Mouse (Mus musculus) MEL (cell line): ENCODE measurements around the gene Yjefn3. TPM values are rescaled to one million over a fixed set of nuclear protein-coding genes. Genes with fewer than 3 reads are reported as not detected.

ENCODE experiments used
- DNase-seq: peaks from one replicate; pipeline ENCODE4 v3.0.0; 2011; ENCODE audit warnings: low read depth, low spot score
- H3K27ac ChIP-seq: 2 replicates; pipeline ENCODE4 v1.5.1; 2012; ENCODE audit warnings: low read depth, mild to moderate bottlenecking, control low read depth, low read length, moderate library complexity; ENCODE audit not compliant: control insufficient read depth
- H3K27me3 ChIP-seq, 2 experiments: fragments of 150-350 bp in 1 of 2; sonication (generic) in 1 of 2; 2 replicates each; pipeline ENCODE4 v1.6.1; 2012; ENCODE audit warnings: low read length in 2 of 2, mild to moderate bottlenecking in 2 of 2, improper control_type of control experiment in 1 of 2, moderate library complexity in 1 of 2; ENCODE audit not compliant: insufficient read depth in 2 of 2, control insufficient read depth in 1 of 2
- H3K36me3 ChIP-seq, 2 experiments: 2 replicates each; pipeline ENCODE4 v1.6.1; 2012 to 2014; ENCODE audit warnings: low read length in 2 of 2, improper control_type of control experiment in 1 of 2, inconsistent platforms in 1 of 2, mild to moderate bottlenecking in 1 of 2; ENCODE audit not compliant: insufficient read depth in 2 of 2, control insufficient read depth in 1 of 2
- H3K4me1 ChIP-seq, 2 experiments: fragments of 150-350 bp in 1 of 2; sonication (generic) in 1 of 2; 2 replicates each; pipeline ENCODE4 v1.6.1; 2012; ENCODE audit warnings: low read length in 2 of 2, improper control_type of control experiment in 1 of 2, mild to moderate bottlenecking in 1 of 2; ENCODE audit not compliant: insufficient read depth in 2 of 2, control insufficient read depth in 1 of 2
- H3K4me3 ChIP-seq, 2 experiments: fragments of 150-350 bp in 1 of 2; sonication (generic) in 1 of 2; 2 replicates each; pipeline ENCODE4 v1.5.1; 2012; ENCODE audit warnings: low read depth in 2 of 2, low read length in 2 of 2, mild to moderate bottlenecking in 2 of 2, moderate library complexity in 2 of 2, control low read depth in 1 of 2, improper control_type of control experiment in 1 of 2; ENCODE audit not compliant: control insufficient read depth in 1 of 2, insufficient read depth in 1 of 2
- H3K79me2 ChIP-seq: 2 replicates; pipeline ENCODE4 v1.6.1; 2012; ENCODE audit warnings: mild to moderate bottlenecking, low read length, moderate library complexity; ENCODE audit not compliant: control insufficient read depth, poor library complexity, insufficient read depth
- H3K9ac ChIP-seq: 2 replicates; pipeline ENCODE4 v1.6.1; 2012; ENCODE audit warnings: low read depth, mild to moderate bottlenecking, control low read depth, low read length, moderate library complexity; ENCODE audit not compliant: control insufficient read depth, poor library complexity, severe bottlenecking
- H3K9me3 ChIP-seq: fragments of 150-350 bp; sonication (generic); replicated peaks from 2 replicates; pipeline ENCODE4 v1.6.1; 2012; ENCODE audit warnings: mild to moderate bottlenecking, low read length, improper control_type of control experiment, moderate library complexity; ENCODE audit not compliant: insufficient read depth
- CHD1 ChIP-seq: IDR thresholded peaks from 2 replicates; pipeline ENCODE4 v1.6.1; 2012; ENCODE audit warnings: low read depth, mild to moderate bottlenecking, inconsistent platforms, low read length, improper control_type of control experiment
- CHD2 ChIP-seq: IDR thresholded peaks from 2 replicates; pipeline ENCODE4 v1.6.1; 2011; ENCODE audit warnings: low read length, improper control_type of control experiment
- ELF1 ChIP-seq: IDR thresholded peaks from 2 replicates; pipeline ENCODE4 v1.6.1; 2014; ENCODE audit warnings: low read depth, mild to moderate bottlenecking, inconsistent platforms, low read length, improper control_type of control experiment, moderate library complexity
- EP300 ChIP-seq, 2 experiments: IDR thresholded peaks; 2 replicates each; pipeline ENCODE4 v1.6.1; 2011; ENCODE audit warnings: improper control_type of control experiment in 2 of 2, low read length in 2 of 2, low read depth in 1 of 2, mild to moderate bottlenecking in 1 of 2
- ETS1 ChIP-seq: IDR thresholded peaks from 2 replicates; pipeline ENCODE4 v1.6.1; 2012; ENCODE audit warnings: low read depth, mild to moderate bottlenecking, inconsistent platforms, low read length, improper control_type of control experiment, moderate library complexity
- GABPA ChIP-seq: IDR thresholded peaks from 2 replicates; pipeline ENCODE4 v1.6.1; 2012; ENCODE audit warnings: low read depth, mild to moderate bottlenecking, inconsistent platforms, low read length, improper control_type of control experiment, moderate library complexity
- JUND ChIP-seq: IDR thresholded peaks from 2 replicates; pipeline ENCODE4 v1.6.1; 2011; ENCODE audit warnings: low read depth, mild to moderate bottlenecking, improper control_type of control experiment, low read length
- KAT2A ChIP-seq: conservative IDR thresholded peaks from 2 replicates; pipeline ENCODE4 v1.6.1; 2012; ENCODE audit warnings: low read depth, low read length, improper control_type of control experiment, inconsistent platforms
- MEF2A ChIP-seq: IDR thresholded peaks from 2 replicates; pipeline ENCODE4 v1.6.1; 2014; ENCODE audit warnings: low read depth, mild to moderate bottlenecking, inconsistent platforms, low read length, improper control_type of control experiment; ENCODE audit not compliant: poor library complexity, insufficient replicate concordance, severe bottlenecking; ENCODE audit errors: extremely low read depth
- MYB ChIP-seq: IDR thresholded peaks from 2 replicates; pipeline ENCODE4 v1.6.1; 2011; ENCODE audit warnings: mild to moderate bottlenecking, low read depth, low read length, improper control_type of control experiment
- POLR2AphosphoS5 ChIP-seq: IDR thresholded peaks from 2 replicates; pipeline ENCODE4 v1.6.1; 2012; ENCODE audit warnings: low read depth, borderline replicate concordance, mild to moderate bottlenecking, inconsistent platforms, low read length, moderate library complexity, mixed read lengths
- RAD21 ChIP-seq: IDR thresholded peaks from 2 replicates; pipeline ENCODE4 v1.6.1; 2011; ENCODE audit warnings: mild to moderate bottlenecking, low read depth, low read length, improper control_type of control experiment
- RCOR1 ChIP-seq: IDR thresholded peaks from 2 replicates; pipeline ENCODE4 v1.6.1; 2012; ENCODE audit warnings: low read depth, mild to moderate bottlenecking, inconsistent platforms, low read length, improper control_type of control experiment
- SIN3A ChIP-seq: IDR thresholded peaks from 2 replicates; pipeline ENCODE4 v1.6.1; 2012; ENCODE audit warnings: low read length, improper control_type of control experiment, inconsistent platforms
- TCF12 ChIP-seq: IDR thresholded peaks from 2 replicates; pipeline ENCODE4 v1.6.1; 2014; ENCODE audit warnings: low read depth, mild to moderate bottlenecking, inconsistent platforms, low read length, improper control_type of control experiment, moderate library complexity
- USF1 ChIP-seq: IDR thresholded peaks from 2 replicates; pipeline ENCODE4 v1.6.1; 2014; ENCODE audit warnings: low read depth, mild to moderate bottlenecking, inconsistent platforms, low read length, improper control_type of control experiment, moderate library complexity
- ZNF384 ChIP-seq: IDR thresholded peaks from 2 replicates; pipeline ENCODE4 v1.6.1; 2012; ENCODE audit warnings: low read depth, mild to moderate bottlenecking, inconsistent platforms, low read length, improper control_type of control experiment
- polyA plus RNA-seq, 2 experiments: library from polyadenylated mRNA; stranded (reverse) in 1 of 2; unstranded in 1 of 2; fragments of >175 nt in 1 of 2; fragments of >200 nt in 1 of 2; gene quantifications; 2 replicates each; pipeline versions ENCODE4 v1.2.1 to v1.2.4; 2012; ENCODE audit warnings: low replicate concordance in 2 of 2, low read depth in 1 of 2; ENCODE audit not compliant: insufficient read length in 2 of 2, insufficient read depth in 1 of 2, missing spikeins in 1 of 2
- total RNA-seq: library from RNA; depleted of rRNA; stranded (reverse); fragments of 300-350 nt; gene quantifications from 2 replicates; pipeline ENCODE4 v1.2.3, GENCODE M21; 2012

The Yjefn3 gene
- total and polyA plus RNA-seq, 3 experiments = 5.3 to 8.2 TPM; not detected in 1

DNA sequence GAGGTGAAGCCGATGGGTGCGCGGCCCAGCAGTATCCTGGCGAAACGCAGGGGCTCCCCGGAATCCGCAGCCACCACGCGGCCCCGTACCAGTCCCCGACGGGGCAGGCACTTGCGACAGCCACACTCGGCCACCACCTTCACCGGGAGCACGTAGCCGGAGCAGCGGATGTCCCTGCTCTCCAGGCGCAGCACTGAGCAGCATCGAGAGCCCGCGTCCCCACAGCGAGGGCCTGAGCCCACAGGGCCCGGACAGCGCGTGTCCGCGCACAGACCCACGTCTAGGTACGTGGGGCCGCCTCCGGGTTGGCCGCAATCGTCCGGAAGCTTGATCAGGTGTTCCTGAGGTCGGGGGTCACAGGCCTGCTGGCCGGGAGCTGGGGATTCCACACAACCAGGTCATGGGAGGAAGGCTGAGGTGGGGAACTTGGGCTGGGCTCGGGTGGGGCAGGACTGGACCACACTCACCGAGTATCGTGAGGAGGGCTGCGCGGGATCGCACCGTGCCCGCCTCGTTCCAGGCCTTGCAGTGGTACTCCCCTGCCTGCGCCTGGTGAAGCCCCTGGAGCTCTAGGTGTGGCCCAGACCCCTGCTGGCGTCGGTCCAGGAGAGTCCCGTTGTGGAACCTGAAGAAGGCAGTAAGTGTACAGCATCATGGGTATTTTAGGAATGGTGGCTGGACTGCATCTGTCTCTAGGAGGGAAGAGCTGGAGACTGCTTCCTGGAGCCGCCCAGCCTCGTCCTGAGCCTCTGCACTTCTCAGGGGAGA, 19.5 kb downstream of the Yjefn3 start:
- H3K9ac ChIP-seq = no peak overlapping the region

DNA sequence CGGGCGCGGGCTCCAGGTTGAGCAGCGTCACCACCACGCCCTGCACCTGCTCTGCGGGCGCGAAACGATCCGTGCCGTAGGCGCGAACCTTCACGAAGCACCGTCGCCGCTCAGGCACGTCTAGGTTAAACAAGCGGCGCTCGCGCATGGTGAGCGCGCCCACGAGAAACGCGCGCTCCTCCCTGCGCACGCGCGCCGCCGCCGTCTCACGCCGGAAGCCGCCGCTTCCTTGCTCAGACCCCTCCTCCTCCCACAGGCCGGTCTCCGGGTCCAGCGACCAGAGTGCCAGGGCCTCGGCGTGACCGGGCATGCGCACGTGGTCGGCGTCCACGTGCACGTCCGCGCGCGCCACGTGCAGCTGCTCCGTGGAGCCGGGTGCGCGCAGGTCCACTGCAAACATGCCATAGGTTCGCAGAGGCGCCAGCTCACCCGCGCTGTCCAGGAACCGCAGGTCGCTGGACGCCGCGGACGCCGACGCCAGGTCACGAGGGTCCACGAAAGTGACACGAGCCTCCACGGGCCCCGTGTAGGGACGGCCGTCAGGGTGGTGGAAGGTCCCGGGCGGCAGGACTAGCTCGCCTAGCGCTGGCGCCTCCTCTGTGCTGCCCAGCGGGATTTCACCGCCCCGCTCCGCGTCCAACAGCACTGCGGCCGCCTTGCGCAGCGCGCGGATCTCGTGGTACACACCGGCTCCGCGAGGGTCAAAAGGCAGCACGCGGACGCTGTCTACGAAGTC, 20.3 kb downstream of the Yjefn3 start:
- Histone ChIP-seq H3K4me3 (no peak overlapping the region), H3K27me3 (no peaks in the 10 kb centered on the region), H3K4me1 (no peaks in the 10 kb centered on the region), H3K9me3 (no peaks in the 10 kb centered on the region), H3K9ac (no peak overlapping the region), H3K79me2 (no peaks in the 10 kb centered on the region), H3K27ac (no peak overlapping the region), H3K36me3 (no peaks in the 10 kb centered on the region)
- no peak for TF ChIP-seq ZNF384
- no peak for TF ChIP-seq RCOR1
- DNase-seq = no peak

More for the DNA sequence above, 19.5 kb downstream of the Yjefn3 start:
- DNase-seq = no peak
- H3K79me2 ChIP-seq = no peaks in the 10 kb centered on the region
- H3K27me3 ChIP-seq = no peaks in the 10 kb centered on the region
- TF ChIP-seq JUND (no peak), MEF2A (no peak), EP300 (IDR thresholded peaks at IDR 0.05; ENCODE audit: low read depth in 1 of 2, low read length in 2 of 2) (no peak)
- no peak overlapping the region for H3K4me3 ChIP-seq
- H3K4me1 ChIP-seq = no peaks in the 10 kb centered on the region
- no peaks in the 10 kb centered on the region for H3K9me3 ChIP-seq
- H3K36me3 ChIP-seq = no peaks in the 10 kb centered on the region
- H3K27ac ChIP-seq = no peak overlapping the region

DNA sequence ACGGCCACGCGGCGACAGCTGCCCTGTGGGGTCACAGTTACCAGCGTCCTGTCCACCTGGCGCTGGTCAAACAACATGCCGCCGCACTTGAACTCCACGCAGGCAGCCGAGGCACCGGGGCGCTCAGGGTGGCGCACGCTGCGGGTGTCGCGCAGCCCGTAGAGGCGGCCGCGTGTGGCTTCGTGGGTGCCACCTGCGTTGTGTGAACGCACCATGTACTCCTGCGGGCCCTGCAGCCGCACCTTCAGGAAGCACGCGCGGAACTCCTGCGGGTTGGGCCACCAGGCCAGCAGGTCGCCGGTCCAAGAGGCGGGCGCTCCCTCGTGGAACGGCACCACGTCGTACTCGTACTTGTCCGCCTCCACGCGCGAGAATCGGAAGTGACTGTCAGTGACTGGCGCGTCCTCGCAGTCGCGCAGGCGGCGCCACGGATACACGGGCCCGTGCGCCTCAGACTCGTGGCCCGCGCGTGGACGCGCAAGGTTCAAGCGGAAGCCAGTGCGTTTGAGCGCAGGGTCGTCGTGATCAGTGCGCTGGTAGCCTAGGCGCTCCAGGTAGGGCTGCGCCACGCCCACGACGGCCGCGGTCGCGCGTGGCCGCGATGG, 21.1 kb downstream of the Yjefn3 start:
- H3K4me1 ChIP-seq = no peaks in the 10 kb centered on the region
- H3K9me3 ChIP-seq = no peaks in the 10 kb centered on the region
- H3K27ac ChIP-seq = no peak overlapping the region
- TF ChIP-seq USF1 = no peak
- TF ChIP-seq CHD2 = no peak
- no peak for TF ChIP-seq RCOR1
- TF ChIP-seq ELF1 = no peak
- TF ChIP-seq GABPA = no peak
- no peak for TF ChIP-seq SIN3A
- no peak for TF ChIP-seq ZNF384
- no peak for TF ChIP-seq CHD1
- TF ChIP-seq MYB = no peak
- no peak for TF ChIP-seq KAT2A
- TF ChIP-seq EP300 (IDR thresholded peaks at IDR 0.05; ENCODE audit: low read depth in 1 of 2, low read length in 2 of 2) = no peak
- TF ChIP-seq TCF12 = no peak
- TF ChIP-seq POLR2AphosphoS5 = no peak
- no peak for TF ChIP-seq RAD21
- no peak for TF ChIP-seq ETS1
- no peak overlapping the region for H3K9ac ChIP-seq
- no peaks in the 10 kb centered on the region for H3K79me2 ChIP-seq
- H3K36me3 ChIP-seq = no peaks in the 10 kb centered on the region
- no peak for DNase-seq
- H3K27me3 ChIP-seq = no peaks in the 10 kb centered on the region
- no peak overlapping the region for H3K4me3 ChIP-seq
